Mouse (Mus musculus) embryonic fibroblast, embryonic 13.5 days (primary cell): ENCODE results near the gene Npas3.

ENCODE experiments used
- CTCF ChIP-seq: IDR thresholded peaks from 2 replicates; pipeline ENCODE4 v1.5.1; 2011; ENCODE audit warnings: mild to moderate bottlenecking, control low read depth, low read length, moderate library complexity, borderline replicate concordance; ENCODE audit not compliant: insufficient read depth
- POLR2A ChIP-seq: IDR thresholded peaks from 2 replicates; pipeline ENCODE4 v1.6.1; 2011; ENCODE audit warnings: low read depth, mild to moderate bottlenecking, control low read depth, low read length, moderate library complexity

- TF ChIP-seq CTCF (no peak), POLR2A (no peak)
These were observed 398.8 kb downstream of the Npas3 start for GRCm38 (mm10) chr12:53647282-53647681.
